Mouse (Mus musculus) left cerebral cortex, adult 18-20 months (tissue): ENCODE data around the gene Moxd2. TPM values are rescaled to one million over a fixed set of nuclear protein-coding genes. Genes with fewer than 3 reads are reported as not detected.
A peak's percentile ranks its signal among the peaks of the same experiment; 100 is the strongest.

Source experiments
- DNase-seq, 2 experiments: peaks; one replicate each; pipeline ENCODE4 v3.0.0; 2021 to 2022; ENCODE audit warnings: low spot score in 2 of 2, mixed read lengths in 1 of 2
- long read RNA-seq, 2 experiments: library from polyadenylated mRNA; stranded (forward); transcript quantifications; one replicate each; pipeline ENCODE4 v2.0.0; 2021
- total RNA-seq, 2 experiments: library from RNA; stranded (reverse); gene quantifications; 2 replicates each; pipeline ENCODE4 v1.2.3; 2021

The Moxd2 gene
- total RNA-seq = not detected
- long read RNA-seq, experiment 1 = 0 reads
- long read RNA-seq, experiment 2 = 0 reads

DNA sequence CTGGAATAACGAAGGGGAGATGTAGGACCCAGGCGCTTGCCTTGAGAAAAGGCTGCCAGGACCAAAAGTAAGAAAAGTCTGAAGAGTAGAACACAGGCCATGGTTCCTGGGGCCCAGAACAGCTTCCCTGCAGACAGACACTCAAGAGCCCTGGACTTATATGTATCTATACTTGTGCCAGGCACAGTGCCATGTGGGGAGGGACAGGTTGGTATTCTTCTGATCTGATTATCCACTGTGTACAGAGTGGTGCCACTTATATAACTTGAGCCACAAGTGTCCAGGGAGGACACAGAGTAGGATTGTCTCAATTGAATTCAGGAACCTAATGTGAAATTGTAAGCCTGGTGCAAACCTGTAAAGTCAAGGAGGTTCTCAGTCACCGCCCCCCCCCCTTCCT, at the start of gene Moxd2:
Gene Moxd2 (minus strand): TSS at position 101 of the 400 bp plus-strand sequence.
- DNase-seq = no peak

DNA sequence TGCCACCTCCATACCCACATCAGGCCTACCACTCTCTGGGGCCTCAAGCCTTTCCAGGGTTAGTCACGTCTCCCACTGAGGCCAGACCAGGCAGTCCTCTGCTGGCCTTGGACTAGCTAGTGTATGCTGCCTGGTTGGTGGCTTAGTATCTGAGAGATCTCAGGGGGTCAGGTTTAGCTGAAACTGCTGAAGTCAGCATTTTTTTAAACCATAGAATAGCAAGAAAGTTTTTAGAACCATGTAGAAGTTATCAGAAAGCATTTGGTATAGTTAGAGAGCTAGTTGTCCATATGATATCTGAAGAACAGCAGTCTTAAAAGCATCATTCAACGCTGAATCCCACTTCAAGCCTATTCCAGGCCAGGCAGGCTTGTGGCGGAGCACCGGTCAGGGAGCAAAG, 32.7 kb upstream of the Moxd2 start:
- no peak for DNase-seq

DNA sequence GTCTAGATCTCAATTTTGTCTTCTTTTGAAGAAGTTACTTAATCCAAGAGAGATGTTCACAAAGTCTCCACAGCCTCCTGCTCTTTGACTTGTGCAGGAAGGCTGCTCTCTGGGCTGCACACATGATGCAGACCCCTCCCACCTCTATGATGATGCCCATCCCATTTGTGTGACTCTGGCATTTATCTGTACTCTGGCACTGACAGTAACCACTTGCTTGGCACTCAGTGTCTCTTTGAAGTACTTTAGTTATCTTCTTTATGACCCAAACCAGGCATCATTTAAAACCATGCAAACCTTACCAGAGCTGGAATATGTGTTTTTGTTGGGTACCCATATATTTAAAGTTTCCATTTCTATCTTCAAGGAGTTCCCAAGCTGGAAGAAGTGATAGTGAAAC, 13.0 kb upstream of the Moxd2 start, which contains the start of gene Prss58:
Gene Prss58 (minus strand): TSS at position 101 of the 400 bp plus-strand sequence.
- no peak for DNase-seq

DNA sequence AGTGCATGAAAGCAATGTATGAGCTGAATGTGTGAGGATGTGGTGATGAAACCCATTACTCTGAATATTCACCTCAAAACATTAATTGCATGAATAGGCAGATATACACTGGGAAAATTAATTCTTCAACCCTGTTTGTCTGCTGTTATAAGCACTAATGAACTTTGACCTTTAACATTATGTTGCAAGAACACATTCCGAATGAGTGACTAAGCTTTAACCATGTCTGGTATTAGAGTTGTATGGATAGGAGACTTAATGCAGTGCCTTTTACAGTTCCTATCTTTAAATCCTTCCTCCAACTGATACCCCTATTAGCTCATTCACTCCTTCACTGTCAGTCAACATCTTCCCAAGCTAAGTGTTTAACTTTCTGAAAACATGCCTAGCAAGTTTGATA, 7.4 kb upstream of the Moxd2 start:
- no peak for DNase-seq

DNA sequence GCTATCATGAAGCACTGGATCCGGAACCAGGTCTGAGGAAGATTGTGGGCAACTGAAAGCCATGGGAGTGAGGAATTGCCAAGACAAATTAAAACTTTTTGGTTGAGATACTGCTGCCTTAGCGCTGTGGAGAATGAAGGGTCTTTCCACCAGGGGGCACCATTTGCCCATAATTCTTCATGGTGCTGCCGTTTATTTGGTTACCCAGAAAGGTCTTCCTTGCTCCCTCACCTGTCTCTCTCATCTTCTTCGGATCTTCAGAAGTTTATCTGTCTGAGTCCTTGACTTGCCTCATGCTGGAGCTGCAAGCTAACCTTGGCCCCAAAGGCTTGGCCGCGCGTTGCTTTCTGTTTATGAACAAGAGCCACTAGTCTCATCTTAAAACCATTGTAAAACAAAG, 6.3 kb upstream of the Moxd2 start:
- DNase-seq = peak; percentile 49 to 53

DNA sequence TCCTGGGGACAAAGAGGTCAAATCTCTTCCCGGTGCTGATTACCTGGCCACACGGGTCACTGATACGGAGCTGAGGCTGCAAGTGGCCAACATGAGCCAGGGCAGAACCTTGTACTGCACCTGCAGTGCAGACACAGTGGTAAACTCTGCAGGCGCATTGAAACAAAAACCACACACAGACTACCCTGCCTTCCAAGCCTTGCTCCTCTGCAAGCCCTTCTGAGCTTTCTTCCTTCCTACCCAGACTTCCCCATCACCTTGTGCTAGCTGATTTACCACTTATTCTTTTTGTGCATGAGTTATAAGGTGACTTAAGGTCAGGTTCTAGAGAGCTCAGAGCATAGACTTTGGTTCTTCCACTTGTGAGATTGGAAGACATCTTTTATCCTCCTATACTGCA, 4.5 kb upstream of the Moxd2 start:
- DNase-seq = no peak

DNA sequence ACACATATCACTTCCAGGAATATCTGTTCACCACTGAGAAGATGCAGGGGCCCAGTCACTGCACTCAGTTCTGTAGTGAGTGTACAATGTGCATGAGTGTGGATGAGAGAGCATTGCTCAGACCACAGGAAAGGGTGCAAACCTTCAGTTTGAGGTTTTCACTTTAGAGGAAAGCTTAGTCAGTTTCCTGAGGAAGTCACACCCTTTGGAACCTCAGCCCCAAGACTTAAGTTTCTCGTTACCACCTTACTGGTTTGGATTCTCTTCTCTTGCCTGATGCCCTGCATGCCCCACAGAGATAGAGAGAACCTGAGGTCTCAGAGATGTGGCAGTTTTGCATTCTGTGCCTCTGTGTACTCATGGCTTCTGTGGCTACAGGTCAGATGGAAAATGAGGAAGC, 3.7 kb upstream of the Moxd2 start:
- no peak for DNase-seq

DNA sequence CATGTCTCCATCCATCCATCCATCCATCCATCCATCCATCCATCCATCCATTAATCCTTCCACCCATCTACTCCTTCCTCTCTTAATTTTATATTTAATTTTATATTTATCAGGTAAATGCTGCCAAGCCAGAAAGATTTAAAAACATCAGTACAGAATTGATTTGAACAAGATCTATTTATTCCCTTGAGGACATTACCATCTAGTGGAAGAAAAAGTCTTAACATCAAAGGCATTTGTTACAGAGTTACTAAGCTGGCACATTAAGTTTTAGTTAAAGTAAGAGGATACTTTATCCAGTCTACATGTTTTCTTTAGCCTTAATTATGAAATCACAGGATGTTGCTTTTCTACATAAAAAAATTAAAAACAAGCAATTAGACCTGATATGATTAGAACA, 42.0 kb downstream of the Moxd2 start:
- no peak for DNase-seq

Other genes starting within 250 kb of the Moxd2 start
- not detected for gene Prss58, start 12.9 kb upstream of the Moxd2 start, total RNA-seq
- gene 1700074P13Rik, start 53.1 kb upstream of the Moxd2 start, total RNA-seq = not detected
- not detected for gene Gm4744, start 64.4 kb upstream of the Moxd2 start, total RNA-seq
- gene 1810009J06Rik, start 77.3 kb upstream of the Moxd2 start, total RNA-seq = not detected
- not detected for gene Gm2663, start 112.0 kb upstream of the Moxd2 start, total RNA-seq
- not detected for gene 2210010C04Rik, start 148.0 kb upstream of the Moxd2 start, total RNA-seq